Mouse (Mus musculus) neural tube, embryonic 13.5 days (tissue): ENCODE data around the gene Smchd1. TPM values are rescaled to one million over a fixed set of nuclear protein-coding genes. Genes with fewer than 3 reads are reported as not detected.

Experiments
- ATAC-seq: fragments of 200-750 bp; cut with Nextera tagmentation; 2 replicates; pipeline ENCODE4 v1.8.0; 2017; ENCODE audit warnings: low read depth, mild to moderate bottlenecking, moderate TSS enrichment, moderate library complexity
- H3K27ac ChIP-seq: fragments of 300-500 bp; sonication (generic); replicated peaks from 2 replicates; pipeline ENCODE4 v1.5.1; 2015; ENCODE audit warnings: moderate library complexity, mild to moderate bottlenecking, inconsistent platforms
- H3K27me3 ChIP-seq: fragments of 300-500 bp; sonication (generic); 2 replicates; pipeline ENCODE4 v1.6.1; 2015; ENCODE audit warnings: mild to moderate bottlenecking, inconsistent platforms
- H3K36me3 ChIP-seq: fragments of 300-500 bp; sonication (generic); 2 replicates; pipeline ENCODE4 v1.6.1; 2015; ENCODE audit warnings: mild to moderate bottlenecking, inconsistent platforms
- H3K4me1 ChIP-seq: fragments of 300-500 bp; sonication (generic); replicated peaks from 2 replicates; pipeline ENCODE4 v1.6.1; 2015; ENCODE audit warnings: inconsistent platforms
- H3K4me2 ChIP-seq: fragments of 300-500 bp; sonication (generic); 2 replicates; pipeline ENCODE4 v1.6.1; 2015; ENCODE audit warnings: inconsistent platforms, mild to moderate bottlenecking, moderate library complexity
- H3K4me3 ChIP-seq: fragments of 300-500 bp; sonication (generic); 2 replicates; pipeline ENCODE4 v1.5.1; 2015; ENCODE audit warnings: mild to moderate bottlenecking, inconsistent platforms
- H3K9ac ChIP-seq: fragments of 300-500 bp; sonication (generic); 2 replicates; pipeline ENCODE4 v1.6.1; 2015; ENCODE audit warnings: moderate library complexity, mild to moderate bottlenecking, inconsistent platforms
- H3K9me3 ChIP-seq: fragments of 300-500 bp; sonication (generic); 2 replicates; pipeline ENCODE4 v1.6.1; 2016; ENCODE audit warnings: inconsistent platforms
- WGBS: fragments of 180-500 bp; shearing (Covaris S2); methylation state at CpG from one replicate; pipeline ENCODE4 v1.1.7; 2015; 5-methylcytosine and 5-hydroxymethylcytosine counted together
- polyA plus RNA-seq: library from polyadenylated mRNA; unstranded; fragments of >200 nt; fragmentation: Nextera tagmentation; extraction: Ambion mirVana; gene quantifications from 2 replicates; pipeline ENCODE4 v1.2.1, GENCODE M21; 2015

Smchd1 gene
- 34.5 and 46.3 TPM in 2 replicates for polyA plus RNA-seq

GRCm38 (mm10) chr17:71474762-71475704 lies at the start of gene Smchd1:
Gene Smchd1 (minus strand): TSS chr17:71475343.
- Histone ChIP-seq H3K4me2 (peak within 1 kb of the TSS; percentile 93), H3K36me3 (no peaks in the 10 kb centered on the region), H3K4me1 (peaks cover 28% of the 10 kb centered on the region), H3K27ac (peak within 1 kb of the TSS; percentile 99), H3K9me3 (no peaks in the 10 kb centered on the region), H3K27me3 (no peaks in the 10 kb centered on the region), H3K4me3 (peak within 1 kb of the TSS; percentile 84), H3K9ac (peak within 1 kb of the TSS; percentile 95)
- WGBS = under 1% methylated on average over 97 of the region's 109 CpGs
- peak; percentile 94 for ATAC-seq

- ATAC-seq = no peak
- Histone ChIP-seq H3K4me2 (no peak overlapping the region), H3K9me3 (no peaks in the 10 kb centered on the region), H3K36me3 (peaks cover 10% of the 10 kb centered on the region), H3K27me3 (no peaks in the 10 kb centered on the region), H3K4me1 (no peaks in the 10 kb centered on the region), H3K9ac (no peak overlapping the region), H3K4me3 (no peak overlapping the region), H3K27ac (no peak overlapping the region)
- 96% methylated on average over 11 of the region's 11 CpGs for WGBS
These were observed 35.2 kb upstream of the Smchd1 start for GRCm38 (mm10) chr17:71510297-71510696.

- 89% methylated on average over 8 of the region's 8 CpGs for WGBS
- no peak overlapping the region for H3K9ac ChIP-seq
- no peak overlapping the region for H3K4me2 ChIP-seq
- no peak for ATAC-seq
- no peaks in the 10 kb centered on the region for H3K27me3 ChIP-seq
- H3K4me1 ChIP-seq = no peaks in the 10 kb centered on the region
- H3K27ac ChIP-seq = no peak overlapping the region
- no peaks in the 10 kb centered on the region for H3K9me3 ChIP-seq
- peaks cover 12% of the 10 kb centered on the region for H3K36me3 ChIP-seq
- no peak overlapping the region for H3K4me3 ChIP-seq
These were observed 31.7 kb upstream of the Smchd1 start for GRCm38 (mm10) chr17:71506832-71507231.

DNA sequence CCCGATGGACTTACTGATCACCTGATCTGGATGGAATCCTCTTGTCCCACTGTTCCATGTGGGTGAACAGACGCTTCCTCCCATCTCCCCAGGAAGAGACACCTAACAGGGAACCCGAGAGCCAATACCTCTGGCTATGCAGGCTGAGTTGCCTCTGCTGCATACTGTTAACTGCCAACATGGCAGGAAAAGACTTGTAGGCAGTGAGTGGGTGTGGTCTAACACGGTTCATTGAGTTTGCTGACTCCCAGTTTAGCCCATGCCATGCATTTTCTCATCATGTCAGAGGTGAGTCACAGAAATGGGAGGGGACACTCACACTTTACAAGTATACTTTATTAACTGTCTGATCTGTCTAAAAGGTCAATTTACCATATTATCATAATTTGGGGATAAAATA lies 20.6 kb upstream of the Smchd1 start:
- Histone ChIP-seq H3K9me3 (no peaks in the 10 kb centered on the region), H3K36me3 (peaks cover 24% of the 10 kb centered on the region), H3K9ac (no peak overlapping the region), H3K4me1 (no peaks in the 10 kb centered on the region), H3K27me3 (no peaks in the 10 kb centered on the region), H3K4me3 (no peak overlapping the region), H3K27ac (no peak overlapping the region), H3K4me2 (no peak overlapping the region)
- no peak for ATAC-seq
- WGBS = 93% methylated on average over 4 of the region's 4 CpGs

DNA sequence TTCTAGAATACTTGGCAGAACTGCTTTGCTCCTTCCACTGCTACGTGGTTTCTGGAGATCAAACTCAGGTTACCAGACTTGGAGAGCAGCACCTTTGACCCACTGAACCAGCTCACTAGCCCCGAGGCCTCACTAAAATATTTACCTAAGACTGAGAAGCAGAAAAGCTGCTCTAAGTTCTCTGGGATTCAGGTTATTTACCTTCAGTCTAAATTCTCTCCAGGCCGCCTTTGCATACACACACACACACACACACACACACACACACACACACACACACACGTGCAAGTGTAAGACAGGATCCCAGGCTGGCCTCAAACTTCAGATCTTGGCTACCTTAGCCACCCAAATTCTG lies 16.2 kb upstream of the Smchd1 start:
- Histone ChIP-seq H3K4me2 (no peak overlapping the region), H3K27me3 (no peaks in the 10 kb centered on the region), H3K4me3 (no peak overlapping the region), H3K27ac (no peak overlapping the region), H3K4me1 (0 out of 2 replicates have a peak, but pooled peaks cover 4% of the 10 kb centered on the region), H3K36me3 (peaks cover 8% of the 10 kb centered on the region), H3K9ac (no peak overlapping the region), H3K9me3 (no peaks in the 10 kb centered on the region)
- WGBS = 90% methylated on average over 4 of the region's 4 CpGs
- no peak for ATAC-seq

DNA sequence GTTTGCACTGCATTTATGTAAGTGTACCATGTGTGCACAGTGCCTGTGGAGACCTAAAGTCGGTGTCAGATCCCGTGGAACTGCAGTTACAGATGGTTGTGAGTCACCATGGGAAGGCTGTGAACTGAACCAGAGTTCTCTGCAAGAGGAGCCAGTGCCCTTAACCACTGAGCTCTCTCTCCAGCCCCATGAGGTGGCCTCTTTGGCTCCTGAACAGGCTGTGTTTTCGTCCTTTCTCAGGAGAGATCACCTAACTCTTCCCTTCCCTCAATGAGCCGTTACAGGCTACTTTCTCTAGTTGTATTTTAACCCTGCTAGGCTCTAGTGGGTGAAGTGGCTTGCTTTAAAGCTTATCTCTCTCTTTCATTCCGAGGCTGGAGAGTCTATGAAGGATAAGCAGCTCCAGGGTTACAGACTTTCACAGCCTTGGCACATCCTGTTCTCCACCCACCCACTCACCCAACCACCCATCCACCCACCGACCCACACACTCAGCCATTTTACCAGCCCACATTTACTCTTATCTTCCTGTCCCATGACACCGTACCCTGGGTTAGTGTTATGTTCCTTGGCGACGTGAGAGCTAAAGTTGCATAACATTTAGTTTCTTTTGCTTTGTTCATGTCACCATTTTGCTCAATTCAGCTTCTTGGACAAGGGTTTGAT lies 15.7 kb upstream of the Smchd1 start:
- Histone ChIP-seq H3K4me2 (no peak overlapping the region), H3K27ac (no peak overlapping the region), H3K36me3 (peaks cover 6% of the 10 kb centered on the region; the same call in 1 of the 2 replicates), H3K9me3 (no peaks in the 10 kb centered on the region), H3K4me1 (0 out of 2 replicates have a peak, but pooled peaks cover 9% of the 10 kb centered on the region), H3K27me3 (no peaks in the 10 kb centered on the region), H3K4me3 (no peak overlapping the region), H3K9ac (no peak overlapping the region)
- ATAC-seq = no peak
- WGBS = 88% methylated on average over 9 of the region's 9 CpGs

- H3K27me3 ChIP-seq = no peaks in the 10 kb centered on the region
- H3K4me3 ChIP-seq = no peak overlapping the region
- H3K4me1 ChIP-seq = 0 out of 2 replicates have a peak, but pooled peaks cover 10% of the 10 kb centered on the region
- H3K4me2 ChIP-seq = no peak overlapping the region
- no peak overlapping the region for H3K9ac ChIP-seq
- H3K9me3 ChIP-seq = no peaks in the 10 kb centered on the region
- no peak overlapping the region for H3K27ac ChIP-seq
- 87% methylated on average over 9 of the region's 9 CpGs for WGBS
- H3K36me3 ChIP-seq = no peaks in the 10 kb centered on the region
- no peak for ATAC-seq
These were observed 14.7 kb upstream of the Smchd1 start for GRCm38 (mm10) chr17:71489703-71490461.

GRCm38 (mm10) chr17:71486231-71486851 lies 11.2 kb upstream of the Smchd1 start:
- H3K9me3 ChIP-seq = no peaks in the 10 kb centered on the region
- no peak overlapping the region for H3K4me3 ChIP-seq
- H3K4me1 ChIP-seq = 0 out of 2 replicates have a peak, but pooled peaks cover 10% of the 10 kb centered on the region
- ATAC-seq = no peak
- no peak overlapping the region for H3K9ac ChIP-seq
- peak overlapping the region; percentile 38; the same call in 1 of the 2 replicates for H3K27ac ChIP-seq
- no peaks in the 10 kb centered on the region for H3K27me3 ChIP-seq
- peak overlapping the region; percentile 14 for H3K4me2 ChIP-seq
- 24% methylated on average over 8 of the region's 8 CpGs for WGBS
- no peaks in the 10 kb centered on the region for H3K36me3 ChIP-seq

DNA sequence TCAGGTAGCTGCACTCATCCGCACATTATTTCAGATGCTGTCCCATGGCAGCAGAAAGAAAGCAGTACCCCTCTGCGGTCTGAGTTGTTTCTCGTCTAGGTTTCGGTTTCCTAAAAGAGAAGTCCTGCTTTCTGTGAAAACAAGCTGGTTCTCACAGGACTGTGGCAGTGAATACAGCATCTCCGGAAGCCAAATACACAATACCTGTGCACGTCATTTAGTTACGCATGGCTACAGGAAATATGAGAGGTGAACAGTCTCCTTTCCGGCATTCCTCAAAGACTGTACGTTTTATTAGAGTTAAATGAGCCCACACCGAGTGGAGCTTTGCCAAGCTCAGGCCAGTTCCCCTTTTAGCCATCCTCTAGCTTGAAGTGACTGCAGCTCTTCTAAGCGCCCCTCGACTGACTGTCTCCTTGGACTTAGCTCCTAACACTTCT lies 10.7 kb upstream of the Smchd1 start:
- Histone ChIP-seq H3K4me2 (peak overlapping the region; percentile 14), H3K4me1 (0 out of 2 replicates have a peak, but pooled peaks cover 10% of the 10 kb centered on the region), H3K9me3 (no peaks in the 10 kb centered on the region), H3K27me3 (no peaks in the 10 kb centered on the region), H3K27ac (peak overlapping the region; percentile 38; the same call in 1 of the 2 replicates), H3K4me3 (no peak overlapping the region), H3K36me3 (no peaks in the 10 kb centered on the region), H3K9ac (no peak overlapping the region)
- WGBS = 62% methylated on average over 12 of the region's 12 CpGs
- ATAC-seq = no peak

DNA sequence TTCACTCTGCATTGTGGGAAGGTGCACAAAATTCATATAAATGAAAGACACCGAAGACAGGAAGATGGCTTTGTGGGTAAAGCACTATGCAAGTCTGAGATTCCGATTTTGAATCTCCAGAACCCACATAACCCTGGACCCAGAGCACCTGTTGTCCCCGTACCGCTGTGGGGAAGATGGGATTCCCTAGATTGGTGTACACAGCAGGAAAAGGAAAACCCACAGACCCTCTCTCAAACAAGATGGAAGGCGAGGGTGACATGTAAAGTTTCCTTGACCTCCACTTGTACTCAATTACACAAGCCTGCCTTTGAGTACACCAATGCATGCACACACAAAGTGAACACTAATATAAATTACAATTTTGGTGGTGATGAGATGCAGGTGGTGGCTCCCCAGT lies 9.6 kb upstream of the Smchd1 start:
- no peak overlapping the region for H3K4me2 ChIP-seq
- 0 out of 2 replicates have a peak, but pooled peaks cover 10% of the 10 kb centered on the region for H3K4me1 ChIP-seq
- ATAC-seq = no peak
- H3K4me3 ChIP-seq = no peak overlapping the region
- no peaks in the 10 kb centered on the region for H3K36me3 ChIP-seq
- no peak overlapping the region for H3K27ac ChIP-seq
- no peaks in the 10 kb centered on the region for H3K27me3 ChIP-seq
- WGBS = 95% methylated on average over 5 of the region's 5 CpGs
- H3K9ac ChIP-seq = no peak overlapping the region
- H3K9me3 ChIP-seq = no peaks in the 10 kb centered on the region

- ATAC-seq = no peak
- Histone ChIP-seq H3K9ac (no peak overlapping the region), H3K27ac (no peak overlapping the region), H3K4me3 (no peak overlapping the region), H3K4me2 (no peak overlapping the region), H3K9me3 (no peaks in the 10 kb centered on the region), H3K4me1 (0 out of 2 replicates have a peak, but pooled peaks cover 10% of the 10 kb centered on the region), H3K36me3 (no peaks in the 10 kb centered on the region), H3K27me3 (no peaks in the 10 kb centered on the region)
- WGBS = 93% methylated on average over 7 of the region's 7 CpGs
These were observed 8.4 kb upstream of the Smchd1 start for GRCm38 (mm10) chr17:71483418-71484060.
